Mouse (Mus musculus) liver, embryonic 13.5 days (tissue): ENCODE results near the gene 2810459M11Rik. TPM values are rescaled to one million over a fixed set of nuclear protein-coding genes. Genes with fewer than 3 reads are reported as not detected.
"Not testable (repeated sequence)": the region's sequence is repeated elsewhere in the genome, so short reads cannot be mapped to it uniquely, and the experiment has no call there.

Experiments
- ATAC-seq: fragments of 200-750 bp; cut with Nextera tagmentation; 2 replicates; pipeline ENCODE4 v1.8.0; 2017; ENCODE audit warnings: low read depth, mild to moderate bottlenecking, moderate number of reproducible peaks, moderate library complexity
- DNase-seq: peaks from one replicate; pipeline ENCODE4 v3.0.0; 2022
- H3K27ac ChIP-seq: fragments of 300-500 bp; sonication (generic); 2 replicates; pipeline ENCODE4 v1.5.1; 2015; ENCODE audit warnings: moderate library complexity, mild to moderate bottlenecking, inconsistent platforms
- H3K27me3 ChIP-seq: fragments of 300-500 bp; sonication (generic); 2 replicates; pipeline ENCODE4 v1.6.1; 2015; ENCODE audit warnings: mild to moderate bottlenecking, inconsistent platforms
- H3K36me3 ChIP-seq: fragments of 300-500 bp; sonication (generic); 2 replicates; pipeline ENCODE4 v1.6.1; 2015; ENCODE audit warnings: mild to moderate bottlenecking, inconsistent platforms
- H3K4me1 ChIP-seq: fragments of 300-500 bp; sonication (generic); replicated peaks from 2 replicates; pipeline ENCODE4 v1.6.1; 2015; ENCODE audit warnings: inconsistent platforms
- H3K4me2 ChIP-seq: fragments of 300-500 bp; sonication (generic); 2 replicates; pipeline ENCODE4 v1.6.1; 2015; ENCODE audit warnings: inconsistent platforms, mild to moderate bottlenecking, moderate library complexity
- H3K4me3 ChIP-seq: fragments of 300-500 bp; sonication (generic); replicated peaks from 2 replicates; pipeline ENCODE4 v1.5.1; 2015; ENCODE audit warnings: mild to moderate bottlenecking, inconsistent platforms
- H3K9ac ChIP-seq: fragments of 300-500 bp; sonication (generic); 2 replicates; pipeline ENCODE4 v1.6.1; 2015; ENCODE audit warnings: mild to moderate bottlenecking, inconsistent platforms
- H3K9me3 ChIP-seq: fragments of 300-500 bp; sonication (generic); replicated peaks from 2 replicates; pipeline ENCODE4 v1.6.1; 2016; ENCODE audit warnings: inconsistent platforms
- WGBS: fragments of 180-500 bp; shearing (Covaris S2); methylation state at CpG from one replicate; pipeline ENCODE4 v1.1.7; 2015; ENCODE audit not compliant: insufficient replicate concordance; 5-methylcytosine and 5-hydroxymethylcytosine counted together
- polyA plus RNA-seq: library from polyadenylated mRNA; unstranded; fragments of >200 nt; fragmentation: Nextera tagmentation; extraction: Ambion mirVana; gene quantifications from 2 replicates; pipeline ENCODE4 v1.2.1, GENCODE M21; 2015

2810459M11Rik gene
- polyA plus RNA-seq = 16.0 and 17.4 TPM in 2 replicates

- Histone ChIP-seq H3K9ac (peak within 1 kb of the TSS; percentile 67), H3K4me2 (peak within 1 kb of the TSS; percentile 61), H3K36me3 (peaks cover 4% of the 10 kb centered on the region; the same call in 1 of the 2 replicates), H3K4me3 (peak within 1 kb of the TSS; percentile 59), H3K9me3 (no peaks in the 10 kb centered on the region), H3K27ac (peak within 1 kb of the TSS; percentile 73), H3K4me1 (no peaks in the 10 kb centered on the region), H3K27me3 (peaks cover 68% of the 10 kb centered on the region)
- DNase-seq = no peak
- ATAC-seq = peak; percentile 36
- WGBS = 1% methylated on average over 103 of the region's 110 CpGs
These were observed at the start of gene 2810459M11Rik for GRCm38 (mm10) chr1:86045848-86046805. Gene 2810459M11Rik, plus strand, starts transcription at chr1:86045863.

- 92% methylated on average over 1 of the region's 1 CpGs for WGBS
- no peak overlapping the region for H3K4me3 ChIP-seq
- no peaks in the 10 kb centered on the region for H3K4me1 ChIP-seq
- no peak overlapping the region for H3K27ac ChIP-seq
- no peak overlapping the region for H3K9ac ChIP-seq
- ATAC-seq = no peak
- no peaks in the 10 kb centered on the region for H3K36me3 ChIP-seq
- no peaks in the 10 kb centered on the region for H3K27me3 ChIP-seq
- DNase-seq = no peak
- H3K4me2 ChIP-seq = no peak overlapping the region
- H3K9me3 ChIP-seq = peaks cover 3% of the 10 kb centered on the region; the same call in 1 of the 2 replicates
These were observed 48.4 kb upstream of the 2810459M11Rik start for GRCm38 (mm10) chr1:85997221-85997620.

GRCm38 (mm10) chr1:85998012-85998411 is 47.7 kb upstream of the 2810459M11Rik start:
- no peaks in the 10 kb centered on the region for H3K4me1 ChIP-seq
- no peak overlapping the region for H3K4me2 ChIP-seq
- peaks cover 3% of the 10 kb centered on the region; the same call in 1 of the 2 replicates for H3K9me3 ChIP-seq
- DNase-seq (no peak), ATAC-seq (no peak)
- H3K27me3 ChIP-seq = no peaks in the 10 kb centered on the region
- no peak overlapping the region for H3K27ac ChIP-seq
- H3K9ac ChIP-seq = no peak overlapping the region
- no peaks in the 10 kb centered on the region for H3K36me3 ChIP-seq
- 54% methylated on average over 4 of the region's 4 CpGs for WGBS
- no peak overlapping the region for H3K4me3 ChIP-seq

- H3K4me1 ChIP-seq = no peaks in the 10 kb centered on the region
- no peak overlapping the region for H3K4me2 ChIP-seq
- no peaks in the 10 kb centered on the region for H3K27me3 ChIP-seq
- 63% methylated on average over 18 of the region's 18 CpGs for WGBS
- no peak overlapping the region for H3K27ac ChIP-seq
- no peaks in the 10 kb centered on the region for H3K36me3 ChIP-seq
- DNase-seq (no peak), ATAC-seq (no peak)
- H3K9me3 ChIP-seq = peaks cover 3% of the 10 kb centered on the region; the same call in 1 of the 2 replicates
- H3K4me3 ChIP-seq = no peak overlapping the region
- H3K9ac ChIP-seq = no peak overlapping the region
These were observed 45.7 kb upstream of the 2810459M11Rik start for GRCm38 (mm10) chr1:85999853-86000570.

- ATAC-seq (no peak), DNase-seq (no peak)
- Histone ChIP-seq H3K4me3 (no peak overlapping the region), H3K4me2 (no peak overlapping the region), H3K27ac (no peak overlapping the region), H3K9me3 (no peaks in the 10 kb centered on the region), H3K4me1 (no peaks in the 10 kb centered on the region), H3K36me3 (no peaks in the 10 kb centered on the region), H3K27me3 (0 out of 2 replicates have a peak, but pooled peaks cover 4% of the 10 kb centered on the region), H3K9ac (no peak overlapping the region)
- 75% methylated on average over 10 of the region's 10 CpGs for whole genome bisulfite sequencing
These were observed 40.1 kb upstream of the 2810459M11Rik start for GRCm38 (mm10) chr1:86005540-86005939.

GRCm38 (mm10) chr1:86006040-86006439 is 39.6 kb upstream of the 2810459M11Rik start:
- H3K27me3 ChIP-seq = 0 out of 2 replicates have a peak, but pooled peaks cover 4% of the 10 kb centered on the region
- no peaks in the 10 kb centered on the region for H3K9me3 ChIP-seq
- H3K36me3 ChIP-seq = no peaks in the 10 kb centered on the region
- no peak for DNase-seq
- 65% methylated on average over 6 of the region's 6 CpGs for WGBS
- H3K4me1 ChIP-seq = no peaks in the 10 kb centered on the region
- no peak overlapping the region for H3K27ac ChIP-seq
- no peak overlapping the region for H3K9ac ChIP-seq
- no peak for ATAC-seq
- no peak overlapping the region for H3K4me3 ChIP-seq
- H3K4me2 ChIP-seq = no peak overlapping the region

- Histone ChIP-seq H3K4me1 (no peaks in the 10 kb centered on the region), H3K27me3 (0 out of 2 replicates have a peak, but pooled peaks cover 4% of the 10 kb centered on the region), H3K4me2 (no peak overlapping the region), H3K36me3 (no peaks in the 10 kb centered on the region), H3K9ac (no peak overlapping the region), H3K4me3 (no peak overlapping the region), H3K9me3 (no peaks in the 10 kb centered on the region), H3K27ac (no peak overlapping the region)
- WGBS = 2% methylated on average over 7 of the region's 7 CpGs
- DNase-seq = peak; percentile 48
- ATAC-seq = peak; percentile 20; the same call in 1 of the 2 replicates
These were observed 37.9 kb upstream of the 2810459M11Rik start for GRCm38 (mm10) chr1:86007778-86008177.

GRCm38 (mm10) chr1:86015758-86016157 is 29.9 kb upstream of the 2810459M11Rik start:
- ATAC-seq = not testable (repeated sequence)

GRCm38 (mm10) chr1:86016516-86016915 is 29.1 kb upstream of the 2810459M11Rik start, which contains the start of gene Spata3:
Gene Spata3, plus strand, starts transcription at chr1:86016816.
- WGBS = 72% methylated on average over 8 of the region's 8 CpGs
- no peak within 1 kb of the TSS for H3K27ac ChIP-seq
- ATAC-seq (no peak), DNase-seq (no peak)
- no peaks in the 10 kb centered on the region for H3K36me3 ChIP-seq
- no peak within 1 kb of the TSS for H3K4me3 ChIP-seq
- no peaks in the 10 kb centered on the region for H3K4me1 ChIP-seq
- H3K9ac ChIP-seq = no peak within 1 kb of the TSS
- H3K9me3 ChIP-seq = no peaks in the 10 kb centered on the region
- peaks cover 45% of the 10 kb centered on the region for H3K27me3 ChIP-seq
- no peak within 1 kb of the TSS for H3K4me2 ChIP-seq

More at GRCm38 (mm10) chr1:86015758-86016157, 29.9 kb upstream of the 2810459M11Rik start:
- not testable (repeated sequence) for H3K4me2 ChIP-seq, H3K9me3 ChIP-seq, H3K4me3 ChIP-seq, H3K36me3 ChIP-seq, H3K27ac ChIP-seq, H3K9ac ChIP-seq, DNase-seq, H3K4me1 ChIP-seq
- WGBS = 87% methylated on average over 9 of the region's 9 CpGs
- peaks cover 42% of the 10 kb centered on the region for H3K27me3 ChIP-seq

GRCm38 (mm10) chr1:86018235-86019055 is 27.2 kb upstream of the 2810459M11Rik start:
- H3K9me3 ChIP-seq = no peaks in the 10 kb centered on the region
- H3K4me2 ChIP-seq = peak overlapping the region; percentile 63
- H3K4me3 ChIP-seq = peak overlapping the region; percentile 43
- 0 out of 2 replicates have a peak overlapping the region, but pooled peaks have one; percentile 41 for H3K9ac ChIP-seq
- no peak for ATAC-seq
- no peak for DNase-seq
- H3K27me3 ChIP-seq = peaks cover 48% of the 10 kb centered on the region
- H3K4me1 ChIP-seq = 0 out of 2 replicates have a peak, but pooled peaks cover 3% of the 10 kb centered on the region
- no peak overlapping the region for H3K27ac ChIP-seq
- H3K36me3 ChIP-seq = no peaks in the 10 kb centered on the region
- 2% methylated on average over 58 of the region's 60 CpGs for WGBS
